Mouse (Mus musculus) embryonic facial prominence, embryonic 14.5 days (tissue): ENCODE data around the gene Cables2. TPM values are rescaled to one million over a fixed set of nuclear protein-coding genes. Genes with fewer than 3 reads are reported as not detected.

Experiments used
- ATAC-seq: fragments of 200-750 bp; cut with Nextera tagmentation; 2 replicates; pipeline ENCODE4 v1.8.0; 2017; ENCODE audit warnings: low read depth, moderate number of reproducible peaks, moderate TSS enrichment
- DNase-seq: peaks from one replicate; pipeline ENCODE4 v3.0.0-alpha.2; 2015; ENCODE audit warnings: low spot score
- H3K27ac ChIP-seq: fragments of 300-500 bp; sonication (generic); replicated peaks from 2 replicates; pipeline ENCODE4 v1.5.1; 2014; ENCODE audit warnings: low read depth, mild to moderate bottlenecking, low read length, moderate library complexity
- H3K27me3 ChIP-seq: fragments of 300-500 bp; sonication (generic); replicated peaks from 2 replicates; pipeline ENCODE4 v1.6.1; 2014; ENCODE audit warnings: low read length; ENCODE audit not compliant: control insufficient read depth, insufficient read depth
- H3K36me3 ChIP-seq: fragments of 300-500 bp; sonication (generic); 2 replicates; pipeline ENCODE4 v1.6.1; 2014; ENCODE audit warnings: low read length, mixed read lengths; ENCODE audit not compliant: control insufficient read depth, insufficient read depth
- H3K4me1 ChIP-seq: fragments of 300-500 bp; sonication (generic); 2 replicates; pipeline ENCODE4 v1.6.1; 2014; ENCODE audit warnings: antibody characterized with exemption, low read length; ENCODE audit not compliant: control insufficient read depth, insufficient read depth
- H3K4me2 ChIP-seq: fragments of 300-500 bp; sonication (generic); 2 replicates; pipeline ENCODE4 v1.6.1; 2014; ENCODE audit warnings: low read depth, mild to moderate bottlenecking, low read length, moderate library complexity, mixed read lengths
- H3K4me3 ChIP-seq: fragments of 300-500 bp; sonication (generic); 2 replicates; pipeline ENCODE4 v1.5.1; 2014; ENCODE audit warnings: low read depth, mild to moderate bottlenecking, low read length
- H3K9ac ChIP-seq: fragments of 300-500 bp; sonication (generic); 2 replicates; pipeline ENCODE4 v1.6.1; 2014; ENCODE audit warnings: low read depth, mild to moderate bottlenecking, low read length, moderate library complexity, mixed read lengths
- H3K9me3 ChIP-seq: fragments of 300-500 bp; sonication (generic); 2 replicates; pipeline ENCODE4 v1.6.1; 2016; ENCODE audit warnings: low read length; ENCODE audit not compliant: control insufficient read depth
- WGBS: fragments of 180-500 bp; shearing (Covaris S2); extraction: QIAGEN DNeasy Blood & Tissue Kit; methylation state at CpG from one replicate; pipeline ENCODE4 v1.1.7; 2014; 5-methylcytosine and 5-hydroxymethylcytosine counted together
- polyA plus RNA-seq: library from polyadenylated mRNA; unstranded; fragments of >200 nt; fragmentation: Nextera tagmentation; extraction: Ambion mirVana; gene quantifications from 2 replicates; pipeline ENCODE4 v1.2.1, GENCODE M21; 2014

Cables2 gene
- polyA plus RNA-seq, 1 experiment from 2014 or later = 16.5 TPM

- Histone ChIP-seq H3K36me3 (peaks cover 32% of the 10 kb centered on the region), H3K27ac (peak overlapping the region; percentile 80)
- WGBS = 24% methylated on average over 26 of the region's 26 CpGs
Observed at GRCm38 (mm10) chr2:180256296-180257000, 16.8 kb downstream of the Cables2 start.

GRCm38 (mm10) chr2:180255701-180256100 is 17.6 kb downstream of the Cables2 start:
- ATAC-seq = no peak
- H3K4me3 ChIP-seq = peak overlapping the region; percentile 77; the same call in 1 of the 2 replicates
- no peaks in the 10 kb centered on the region for H3K27me3 ChIP-seq
- H3K4me1 ChIP-seq = no peaks in the 10 kb centered on the region
- no peak for DNase-seq
- no peak overlapping the region for H3K27ac ChIP-seq
- no peaks in the 10 kb centered on the region for H3K9me3 ChIP-seq
- peaks cover 25% of the 10 kb centered on the region for H3K36me3 ChIP-seq
- 91% methylated on average over 9 of the region's 9 CpGs for WGBS
- H3K9ac ChIP-seq = no peak overlapping the region
- H3K4me2 ChIP-seq = no peak overlapping the region; the same call in 1 of the 2 replicates

More at GRCm38 (mm10) chr2:180256296-180257000, 16.8 kb downstream of the Cables2 start:
- ATAC-seq (peak; percentile 48), DNase-seq (no peak)
- H3K4me2 ChIP-seq = peak overlapping the region; percentile 73
- no peaks in the 10 kb centered on the region for H3K9me3 ChIP-seq
- peak overlapping the region; percentile 71 for H3K9ac ChIP-seq
- no peaks in the 10 kb centered on the region for H3K27me3 ChIP-seq
- H3K4me1 ChIP-seq = no peaks in the 10 kb centered on the region
- H3K4me3 ChIP-seq = peak overlapping the region; percentile 77

DNA sequence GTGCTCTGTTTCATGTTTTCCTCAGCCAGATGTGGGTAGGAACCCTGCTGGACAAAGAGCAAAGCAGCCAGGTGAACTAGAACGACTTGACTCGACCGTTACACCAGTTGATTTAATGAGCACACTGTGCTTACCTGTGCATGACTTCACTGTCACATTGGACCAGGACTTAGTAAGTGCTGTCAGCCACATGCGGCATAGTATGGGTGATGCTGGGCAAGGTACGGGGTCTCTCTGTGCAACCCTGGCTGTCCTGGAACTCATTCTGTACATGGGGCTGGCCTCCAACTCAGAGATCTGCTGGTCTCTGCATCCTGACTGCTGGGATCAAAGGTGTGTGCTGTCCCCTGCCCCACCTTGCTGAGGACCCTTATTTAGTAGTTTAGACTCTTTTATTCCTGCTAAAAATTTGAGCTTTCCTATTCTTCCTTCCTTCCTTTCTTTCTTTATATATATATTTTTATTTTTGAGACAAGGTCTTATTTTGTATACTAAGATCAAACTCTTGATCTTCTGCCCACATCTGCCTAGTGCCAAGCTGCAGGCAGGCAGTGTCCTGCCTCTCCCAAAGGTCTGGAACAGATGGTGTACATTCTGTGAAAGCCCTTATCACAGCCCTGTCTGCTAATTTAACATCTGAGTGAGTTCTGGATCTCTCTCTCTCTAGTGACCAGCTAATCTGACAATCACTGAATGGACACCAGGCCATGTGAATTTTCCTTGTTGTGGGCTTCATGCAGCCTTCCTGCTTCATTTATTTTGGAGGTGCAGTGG is 18.7 kb downstream of the Cables2 start:
- no peak overlapping the region for H3K9ac ChIP-seq
- peaks cover 14% of the 10 kb centered on the region for H3K36me3 ChIP-seq
- no peaks in the 10 kb centered on the region for H3K4me1 ChIP-seq
- H3K4me2 ChIP-seq = no peak overlapping the region
- no peak overlapping the region for H3K4me3 ChIP-seq
- H3K9me3 ChIP-seq = no peaks in the 10 kb centered on the region
- ATAC-seq = no peak
- H3K27me3 ChIP-seq = no peaks in the 10 kb centered on the region
- DNase-seq = no peak
- H3K27ac ChIP-seq = no peak overlapping the region
- WGBS = 95% methylated on average over 5 of the region's 5 CpGs

GRCm38 (mm10) chr2:180251838-180252237 is 21.5 kb downstream of the Cables2 start:
- no peak overlapping the region for H3K4me3 ChIP-seq
- H3K27ac ChIP-seq = no peak overlapping the region
- no peaks in the 10 kb centered on the region for H3K9me3 ChIP-seq
- DNase-seq (no peak), ATAC-seq (no peak)
- no peaks in the 10 kb centered on the region for H3K27me3 ChIP-seq
- H3K4me2 ChIP-seq = no peak overlapping the region
- WGBS = 47% methylated on average over 3 of the region's 3 CpGs
- no peak overlapping the region for H3K9ac ChIP-seq
- H3K4me1 ChIP-seq = no peaks in the 10 kb centered on the region
- no peaks in the 10 kb centered on the region for H3K36me3 ChIP-seq

- Histone ChIP-seq H3K4me2 (no peak overlapping the region), H3K4me3 (no peak overlapping the region), H3K27ac (no peak overlapping the region), H3K36me3 (no peaks in the 10 kb centered on the region), H3K9me3 (no peaks in the 10 kb centered on the region), H3K4me1 (no peaks in the 10 kb centered on the region), H3K9ac (no peak overlapping the region), H3K27me3 (no peaks in the 10 kb centered on the region)
- DNase-seq (peak; percentile 92), ATAC-seq (peak; percentile 89)
- WGBS = 31% methylated on average over 11 of the region's 11 CpGs
Observed at GRCm38 (mm10) chr2:180250930-180251611, 22.2 kb downstream of the Cables2 start.

DNA sequence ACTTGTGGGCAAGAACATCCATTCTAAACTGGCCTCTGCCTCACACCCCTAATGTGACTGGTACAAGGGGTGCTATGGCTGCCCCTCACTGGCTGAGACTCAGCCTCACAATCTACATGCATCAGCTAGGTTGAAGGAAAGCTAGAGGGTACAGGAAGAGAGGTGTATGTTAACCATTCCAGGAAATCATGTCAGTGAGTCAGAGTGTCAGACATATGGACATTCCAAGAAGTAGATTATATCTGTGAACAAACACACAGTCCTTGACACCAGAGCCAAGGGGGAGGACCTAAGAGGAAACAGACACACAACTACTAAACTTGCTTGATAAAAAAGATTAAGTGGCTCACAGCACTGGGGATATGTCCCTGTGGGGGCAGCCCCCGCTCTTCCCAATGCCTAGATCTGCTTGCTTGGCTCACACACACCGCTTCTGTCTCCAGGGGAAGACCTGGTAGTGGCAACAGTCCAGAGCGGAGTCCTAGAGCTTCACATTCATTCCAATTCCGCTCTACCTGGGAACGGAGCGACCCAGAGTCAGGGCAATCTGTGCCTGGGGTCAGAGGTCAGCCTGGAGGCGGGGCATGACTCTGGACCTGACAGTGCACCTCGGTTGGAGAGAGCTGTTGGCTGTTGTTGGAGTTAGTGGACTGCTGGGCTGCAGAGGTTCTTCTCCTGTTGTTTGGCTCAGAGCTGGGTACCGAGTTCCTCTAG is 24.2 kb downstream of the Cables2 start:
- Histone ChIP-seq H3K9me3 (no peaks in the 10 kb centered on the region), H3K9ac (no peak overlapping the region), H3K27me3 (no peaks in the 10 kb centered on the region), H3K27ac (no peak overlapping the region), H3K36me3 (no peaks in the 10 kb centered on the region), H3K4me1 (no peaks in the 10 kb centered on the region), H3K4me3 (no peak overlapping the region), H3K4me2 (no peak overlapping the region)
- ATAC-seq (no peak), DNase-seq (no peak)
- 61% methylated on average over 8 of the region's 9 CpGs for WGBS

- Histone ChIP-seq H3K27me3 (no peaks in the 10 kb centered on the region), H3K4me3 (no peak overlapping the region), H3K9me3 (no peaks in the 10 kb centered on the region), H3K4me1 (no peaks in the 10 kb centered on the region), H3K27ac (no peak overlapping the region), H3K9ac (no peak overlapping the region), H3K4me2 (no peak overlapping the region), H3K36me3 (no peaks in the 10 kb centered on the region)
- ATAC-seq = no peak
- 94% methylated on average over 5 of the region's 5 CpGs for WGBS
- no peak for DNase-seq
Observed at GRCm38 (mm10) chr2:180247916-180248315, 25.4 kb downstream of the Cables2 start.

DNA sequence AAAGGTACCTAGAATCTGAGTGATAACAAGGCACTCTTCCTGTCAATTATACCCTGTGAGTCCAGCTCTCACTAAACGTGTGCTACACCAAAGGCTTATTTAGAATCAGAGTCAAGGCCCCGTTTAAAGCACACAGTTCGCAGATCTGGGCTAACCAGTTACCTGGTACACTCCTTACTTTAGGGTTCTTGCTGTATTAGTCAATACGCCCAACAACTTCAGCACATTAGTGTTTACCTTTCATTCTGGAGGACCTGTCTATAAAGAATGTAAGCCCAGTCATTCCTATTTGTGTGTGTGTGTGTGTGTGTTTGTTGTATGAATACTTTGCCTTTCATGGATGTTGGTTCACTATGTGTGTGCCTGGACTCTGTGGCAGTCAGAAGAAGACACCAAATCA is 30.2 kb downstream of the Cables2 start:
- no peak for ATAC-seq
- H3K27ac ChIP-seq = no peak overlapping the region
- H3K4me3 ChIP-seq = no peak overlapping the region
- no peaks in the 10 kb centered on the region for H3K9me3 ChIP-seq
- no peak overlapping the region for H3K9ac ChIP-seq
- H3K4me2 ChIP-seq = no peak overlapping the region
- H3K4me1 ChIP-seq = no peaks in the 10 kb centered on the region
- 87% methylated on average over 4 of the region's 4 CpGs for whole genome bisulfite sequencing
- DNase-seq = no peak
- H3K36me3 ChIP-seq = no peaks in the 10 kb centered on the region
- H3K27me3 ChIP-seq = no peaks in the 10 kb centered on the region
